Mouse (Mus musculus): ENCODE measurements at regions not wholly inside any gene's neighbourhood (a gene's known extent, or its start where the extent isn't known, plus 50 kb on each side); places are given as distances from the start of the nearest gene placed in this dataset.

GRCm38 (mm10) chr7:39866674-39867428, 349.3 kb downstream of the Zfp619 start:
- Histone ChIP-seq H3K9ac (ENCODE audit: low read depth, low read length) (no peak overlapping the region), H3K36me3 (ENCODE audit: control insufficient read depth, insufficient read depth, low read length) (no peaks in the 10 kb centered on the region), H3K4me2 (no peak overlapping the region), H3K4me3 (ENCODE audit: low read depth, low read length) (no peak overlapping the region), H3K27me3 (ENCODE audit: control insufficient read depth, insufficient read depth, low read length) (no peaks in the 10 kb centered on the region), H3K4me1 (ENCODE audit: control insufficient read depth, insufficient read depth, low read length) (no peaks in the 10 kb centered on the region), H3K27ac (ENCODE audit: low read depth, low read length) (no peak overlapping the region), H3K9me3 (replicated peaks; ENCODE audit: control insufficient read depth, low read length) (no peaks in the 10 kb centered on the region)
- WGBS (ENCODE audit: insufficient replicate concordance): 72% methylated on average over 6 of the region's 6 CpGs
- no peak for ATAC-seq (replicated peaks; ENCODE audit: insufficient number of reproducible peaks, low FRiP score, low TSS enrichment)

DNA sequence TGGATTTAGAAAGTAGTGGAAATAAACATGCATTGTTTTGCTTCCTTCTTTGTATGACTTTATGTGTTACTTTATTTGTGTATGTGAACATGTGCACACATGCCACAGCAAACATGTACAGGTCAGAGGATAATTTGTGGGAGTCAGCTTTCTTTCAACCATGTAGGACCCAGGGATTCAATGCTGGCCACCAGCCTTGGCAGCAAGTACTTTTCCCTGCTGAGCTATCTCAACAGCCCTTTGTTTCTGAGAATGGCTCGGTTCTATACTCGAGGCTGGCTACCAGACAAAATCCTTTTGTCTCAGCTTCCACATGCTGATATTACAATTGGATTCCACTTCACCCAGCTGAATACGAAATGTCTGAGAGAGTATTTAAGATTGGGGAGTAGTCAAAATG, 349.9 kb downstream of the Zfp619 start:
- ATAC-seq (replicated peaks; ENCODE audit: insufficient number of reproducible peaks, low FRiP score, low TSS enrichment): no peak
- Histone ChIP-seq H3K9me3 (replicated peaks; ENCODE audit: control insufficient read depth, low read length) (no peaks in the 10 kb centered on the region), H3K4me2 (no peak overlapping the region), H3K4me3 (ENCODE audit: low read depth, low read length) (no peak overlapping the region), H3K9ac (ENCODE audit: low read depth, low read length) (no peak overlapping the region), H3K27me3 (ENCODE audit: control insufficient read depth, insufficient read depth, low read length) (no peaks in the 10 kb centered on the region), H3K27ac (ENCODE audit: low read depth, low read length) (no peak overlapping the region), H3K4me1 (ENCODE audit: control insufficient read depth, insufficient read depth, low read length) (no peaks in the 10 kb centered on the region), H3K36me3 (ENCODE audit: control insufficient read depth, insufficient read depth, low read length) (no peaks in the 10 kb centered on the region)
- WGBS (ENCODE audit: insufficient replicate concordance): 42% methylated on average over 3 of the region's 3 CpGs

DNA sequence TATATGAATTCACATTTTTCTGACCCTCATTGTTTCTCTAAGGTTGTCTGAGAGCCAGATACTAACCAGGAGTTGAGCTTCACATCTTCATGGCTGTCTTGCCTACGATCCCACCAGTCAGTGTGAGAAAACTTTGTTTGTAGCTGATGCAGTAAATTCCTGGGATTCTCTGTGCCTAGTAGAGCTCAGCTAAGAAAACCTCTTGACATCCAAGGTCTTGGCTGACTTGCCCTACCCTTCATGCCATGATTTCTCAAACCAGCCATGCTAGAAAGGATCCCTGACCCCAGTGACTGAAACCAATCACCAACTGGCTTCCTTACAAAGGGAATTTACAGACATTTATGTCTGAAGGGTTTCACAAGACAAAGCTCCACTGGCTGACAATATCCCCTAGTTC, 364.5 kb downstream of the Zfp619 start:
- Histone ChIP-seq H3K27ac (ENCODE audit: low read depth, low read length) (no peak overlapping the region), H3K9me3 (replicated peaks; ENCODE audit: control insufficient read depth, low read length) (no peaks in the 10 kb centered on the region), H3K27me3 (ENCODE audit: control insufficient read depth, insufficient read depth, low read length) (no peaks in the 10 kb centered on the region), H3K36me3 (ENCODE audit: control insufficient read depth, insufficient read depth, low read length) (no peaks in the 10 kb centered on the region), H3K4me2 (no peak overlapping the region), H3K9ac (ENCODE audit: low read depth, low read length) (no peak overlapping the region), H3K4me3 (ENCODE audit: low read depth, low read length) (no peak overlapping the region), H3K4me1 (ENCODE audit: control insufficient read depth, insufficient read depth, low read length) (no peaks in the 10 kb centered on the region)
- 69% methylated on average over 1 of the region's 1 CpGs for WGBS (ENCODE audit: insufficient replicate concordance)
- no peak for ATAC-seq (replicated peaks; ENCODE audit: insufficient number of reproducible peaks, low FRiP score, low TSS enrichment)

DNA sequence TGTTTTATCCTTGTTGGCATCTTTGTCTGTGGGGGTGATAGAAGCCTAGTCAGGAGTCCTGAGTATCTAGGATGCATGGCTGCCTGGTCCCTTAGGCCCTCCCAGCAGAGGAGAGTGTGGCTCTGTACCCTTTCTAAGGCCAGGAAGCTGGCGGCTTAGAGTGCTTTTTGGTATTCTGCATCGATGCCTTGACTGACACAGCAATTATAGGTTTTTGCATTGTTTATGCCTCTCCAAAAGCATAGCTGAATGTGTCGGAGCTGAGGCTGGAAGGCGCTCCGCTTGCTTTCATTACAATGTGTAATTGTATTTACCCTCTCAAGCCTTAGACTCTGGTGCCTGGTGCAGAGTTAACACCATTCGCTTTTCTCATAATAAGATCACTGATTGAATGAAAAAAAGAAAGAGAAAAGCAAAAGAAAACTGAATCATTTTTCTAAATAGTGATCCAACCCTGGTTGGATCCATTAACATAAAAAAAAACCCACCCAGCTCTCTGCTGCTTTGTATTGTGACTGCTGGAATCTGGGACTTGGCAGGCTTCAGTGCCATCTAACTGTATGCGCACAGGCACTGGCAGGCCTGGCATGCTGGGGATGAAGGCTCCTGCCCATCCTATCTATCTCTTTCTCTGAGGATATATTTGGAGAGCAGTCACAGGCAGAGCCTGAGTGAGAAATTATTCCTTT, 376.8 kb downstream of the Zfp619 start:
- no peak overlapping the region for H3K9ac ChIP-seq (ENCODE audit: low read depth, low read length)
- H3K36me3 ChIP-seq (ENCODE audit: control insufficient read depth, insufficient read depth, low read length): no peaks in the 10 kb centered on the region
- H3K27me3 ChIP-seq (ENCODE audit: control insufficient read depth, insufficient read depth, low read length): no peaks in the 10 kb centered on the region
- H3K4me3 ChIP-seq (ENCODE audit: low read depth, low read length): no peak overlapping the region
- H3K4me1 ChIP-seq (ENCODE audit: control insufficient read depth, insufficient read depth, low read length): no peaks in the 10 kb centered on the region
- ATAC-seq (replicated peaks; ENCODE audit: insufficient number of reproducible peaks, low FRiP score, low TSS enrichment): no peak
- H3K9me3 ChIP-seq (replicated peaks; ENCODE audit: control insufficient read depth, low read length): peaks cover 2% of the 10 kb centered on the region; the same call in 1 of the 2 replicates
- H3K27ac ChIP-seq (ENCODE audit: low read depth, low read length): no peak overlapping the region
- H3K4me2 ChIP-seq: no peak overlapping the region
- WGBS (ENCODE audit: insufficient replicate concordance): 86% methylated on average over 7 of the region's 7 CpGs

DNA sequence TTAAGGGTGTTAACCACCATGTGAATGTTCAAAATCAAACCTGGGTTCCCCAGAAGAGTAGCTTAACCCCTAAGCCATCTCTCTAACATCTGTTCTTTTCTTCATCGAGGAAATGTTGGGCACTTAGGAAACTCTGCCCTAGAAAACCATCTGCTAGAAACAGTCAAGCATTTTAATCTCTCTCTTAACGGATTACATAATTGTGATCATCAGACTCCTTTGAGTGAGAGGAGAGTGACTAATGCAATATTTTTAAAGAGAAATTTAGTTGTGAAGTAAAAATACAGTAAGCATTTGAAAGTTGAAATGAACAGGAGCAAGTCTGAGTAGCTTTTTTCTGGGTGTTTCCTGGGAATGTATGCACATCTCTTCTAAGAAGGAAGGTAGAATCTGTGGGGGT, 379.4 kb downstream of the Zfp619 start:
- ATAC-seq (replicated peaks; ENCODE audit: insufficient number of reproducible peaks, low FRiP score, low TSS enrichment): no peak
- WGBS (ENCODE audit: insufficient replicate concordance): 77% methylated on average over 2 of the region's 2 CpGs

DNA sequence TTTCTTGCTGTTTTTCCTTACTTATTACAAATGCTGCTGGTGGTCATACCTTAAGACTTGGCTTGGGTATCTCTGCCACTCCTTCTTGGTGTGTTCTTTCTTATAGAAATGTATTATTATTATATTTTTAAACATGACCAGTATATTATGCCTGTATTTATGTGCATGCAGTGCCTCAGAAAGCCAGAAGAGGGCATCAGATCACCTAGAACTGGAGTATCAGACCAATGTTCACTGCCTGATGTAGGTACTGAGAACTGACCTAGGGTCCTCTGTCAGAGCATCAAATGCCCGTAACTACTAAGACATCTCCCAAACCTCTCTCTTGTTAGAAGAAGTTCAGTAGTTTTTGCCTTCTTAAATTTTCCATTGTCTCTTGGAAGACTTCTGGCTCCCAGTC, 380.7 kb downstream of the Zfp619 start:
- no peak overlapping the region for H3K4me2 ChIP-seq
- 87% methylated on average over 1 of the region's 1 CpGs for WGBS (ENCODE audit: insufficient replicate concordance)
- no peaks in the 10 kb centered on the region for H3K27me3 ChIP-seq (ENCODE audit: control insufficient read depth, insufficient read depth, low read length)
- H3K27ac ChIP-seq (ENCODE audit: low read depth, low read length): no peak overlapping the region
- H3K4me1 ChIP-seq (ENCODE audit: control insufficient read depth, insufficient read depth, low read length): no peaks in the 10 kb centered on the region
- H3K9me3 ChIP-seq (replicated peaks; ENCODE audit: control insufficient read depth, low read length): peaks cover 2% of the 10 kb centered on the region; the same call in 1 of the 2 replicates
- H3K36me3 ChIP-seq (ENCODE audit: control insufficient read depth, insufficient read depth, low read length): no peaks in the 10 kb centered on the region
- H3K9ac ChIP-seq (ENCODE audit: low read depth, low read length): no peak overlapping the region
- H3K4me3 ChIP-seq (ENCODE audit: low read depth, low read length): no peak overlapping the region
- ATAC-seq (replicated peaks; ENCODE audit: insufficient number of reproducible peaks, low FRiP score, low TSS enrichment): no peak

More for the DNA sequence above, 379.4 kb downstream of the Zfp619 start:
- Histone ChIP-seq H3K4me2 (no peak overlapping the region), H3K4me3 (ENCODE audit: low read depth, low read length) (no peak overlapping the region), H3K9ac (ENCODE audit: low read depth, low read length) (no peak overlapping the region), H3K36me3 (ENCODE audit: control insufficient read depth, insufficient read depth, low read length) (no peaks in the 10 kb centered on the region), H3K4me1 (ENCODE audit: control insufficient read depth, insufficient read depth, low read length) (no peaks in the 10 kb centered on the region), H3K27me3 (ENCODE audit: control insufficient read depth, insufficient read depth, low read length) (no peaks in the 10 kb centered on the region), H3K9me3 (replicated peaks; ENCODE audit: control insufficient read depth, low read length) (peaks cover 2% of the 10 kb centered on the region; the same call in 1 of the 2 replicates), H3K27ac (ENCODE audit: low read depth, low read length) (no peak overlapping the region)

GRCm38 (mm10) chr7:39933946-39934345, 416.4 kb downstream of the Zfp619 start:
- ATAC-seq (replicated peaks; ENCODE audit: insufficient number of reproducible peaks, low FRiP score, low TSS enrichment): no peak
- H3K4me2 ChIP-seq: no peak overlapping the region
- H3K9me3 ChIP-seq (replicated peaks; ENCODE audit: control insufficient read depth, low read length): no peaks in the 10 kb centered on the region
- H3K9ac ChIP-seq (ENCODE audit: low read depth, low read length): no peak overlapping the region
- no peaks in the 10 kb centered on the region for H3K4me1 ChIP-seq (ENCODE audit: control insufficient read depth, insufficient read depth, low read length)
- H3K27me3 ChIP-seq (ENCODE audit: control insufficient read depth, insufficient read depth, low read length): no peaks in the 10 kb centered on the region
- H3K4me3 ChIP-seq (ENCODE audit: low read depth, low read length): no peak overlapping the region
- H3K36me3 ChIP-seq (ENCODE audit: control insufficient read depth, insufficient read depth, low read length): no peaks in the 10 kb centered on the region
- WGBS (ENCODE audit: insufficient replicate concordance): 85% methylated on average over 1 of the region's 1 CpGs
- no peak overlapping the region for H3K27ac ChIP-seq (ENCODE audit: low read depth, low read length)

DNA sequence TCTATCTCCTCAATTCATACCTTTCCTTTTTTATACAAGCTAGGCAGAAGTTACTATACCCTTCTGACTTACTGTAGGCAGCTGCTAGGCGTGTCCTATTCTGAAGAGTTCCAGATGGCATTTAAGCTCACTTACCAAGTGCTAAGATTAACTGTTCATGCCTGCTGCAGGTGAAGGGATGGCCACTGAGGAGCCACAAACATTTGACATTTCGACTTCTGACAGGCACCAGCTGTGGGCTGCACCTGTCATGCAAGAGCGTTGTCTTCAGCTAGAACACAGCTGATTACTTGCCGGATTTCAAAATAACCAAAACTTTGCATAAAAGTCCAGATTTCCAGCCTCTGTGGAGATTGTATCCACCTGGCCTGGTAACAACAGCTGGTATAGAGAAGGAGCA, 419.7 kb downstream of the Zfp619 start:
- no peaks in the 10 kb centered on the region for H3K36me3 ChIP-seq (ENCODE audit: control insufficient read depth, insufficient read depth, low read length)
- H3K4me3 ChIP-seq (ENCODE audit: low read depth, low read length): no peak overlapping the region
- WGBS (ENCODE audit: insufficient replicate concordance): 66% methylated on average over 4 of the region's 4 CpGs
- no peaks in the 10 kb centered on the region for H3K4me1 ChIP-seq (ENCODE audit: control insufficient read depth, insufficient read depth, low read length)
- H3K9me3 ChIP-seq (replicated peaks; ENCODE audit: control insufficient read depth, low read length): no peaks in the 10 kb centered on the region
- no peaks in the 10 kb centered on the region for H3K27me3 ChIP-seq (ENCODE audit: control insufficient read depth, insufficient read depth, low read length)
- no peak overlapping the region for H3K9ac ChIP-seq (ENCODE audit: low read depth, low read length)
- H3K4me2 ChIP-seq: no peak overlapping the region
- H3K27ac ChIP-seq (ENCODE audit: low read depth, low read length): no peak overlapping the region
- no peak for ATAC-seq (replicated peaks; ENCODE audit: insufficient number of reproducible peaks, low FRiP score, low TSS enrichment)
